In genomic region chr5:89646940-89647339, GRCm38 (mm10) we compare ENCODE assay signal across 14 mouse cellular contexts.
"Had no signal": no experiment of that assay in that cellular context is flagged by ENCODE, and none has a peak within 500 bp of the region (broad histone marks: within the 10 kb centered on the region; RNA-seq: fewer than 3 reads in every experiment).

No protein-coding gene starts in this region.

- DNase-seq: lung, adult 18-20 months; lung, embryonic 14.5 days; lung, postnatal 14 days; lung, postnatal 4 days; midbrain, embryonic 14.5 days; retina, postnatal 1 day; right cerebral cortex, adult 18-20 months; right cerebral cortex, postnatal 25 days; right cerebral cortex, postnatal 4 days; spleen, adult 18-20 months; thymus, adult 2 months; thymus, postnatal 25 days; thymus, postnatal 4 days had no signal

- ATAC-seq: midbrain, embryonic 16.5 days had no signal
